Mouse (Mus musculus) cerebellum, adult 9-10 months (tissue): ENCODE data around the gene Tbc1d16.
"Not testable (repeated sequence)": the region's sequence is repeated elsewhere in the genome, so short reads cannot be mapped to it uniquely, and the experiment has no call there.

ENCODE experiments used
- DNase-seq: peaks from one replicate; pipeline ENCODE4 v3.0.0; 2022

The Tbc1d16 gene

GRCm38 (mm10) chr11:119228091-119228781, at the start of gene Tbc1d16, which contains the start of gene Ccdc40:
TSS of gene Tbc1d16 (minus strand) at chr11:119228499.
TSS of gene Ccdc40 (plus strand) at chr11:119228572.
- DNase-seq: no peak

GRCm38 (mm10) chr11:119273186-119273930, 45.1 kb upstream of the Tbc1d16 start:
- no peak for DNase-seq

- DNase-seq: not testable (repeated sequence)
Measured at GRCm38 (mm10) chr11:119272492-119272891, 44.2 kb upstream of the Tbc1d16 start.

- DNase-seq: peak; percentile 66
Measured at GRCm38 (mm10) chr11:119268557-119269195, 40.4 kb upstream of the Tbc1d16 start.

- DNase-seq: peak; percentile 98
Measured at GRCm38 (mm10) chr11:119267768-119268556, 39.7 kb upstream of the Tbc1d16 start, which contains the start of gene Gaa. TSS of gene Gaa (plus strand) at chr11:119267887.

- peak; percentile 90 for DNase-seq
Measured at GRCm38 (mm10) chr11:119267241-119267674, 39.0 kb upstream of the Tbc1d16 start.

- DNase-seq: no peak
Measured at GRCm38 (mm10) chr11:119265811-119266210, 37.5 kb upstream of the Tbc1d16 start.

GRCm38 (mm10) chr11:119264413-119264812, 36.1 kb upstream of the Tbc1d16 start:
- no peak for DNase-seq

- DNase-seq: peak; percentile 65
Measured at GRCm38 (mm10) chr11:119259977-119260376, 31.7 kb upstream of the Tbc1d16 start.

GRCm38 (mm10) chr11:119258572-119259322, 30.4 kb upstream of the Tbc1d16 start:
- DNase-seq: peak; percentile 81

GRCm38 (mm10) chr11:119258216-119258571, 29.9 kb upstream of the Tbc1d16 start:
- no peak for DNase-seq

GRCm38 (mm10) chr11:119256557-119256956, 28.3 kb upstream of the Tbc1d16 start:
- not testable (repeated sequence) for DNase-seq

GRCm38 (mm10) chr11:119252854-119253541, 24.7 kb upstream of the Tbc1d16 start:
- DNase-seq: no peak

GRCm38 (mm10) chr11:119250998-119251397, 22.7 kb upstream of the Tbc1d16 start:
- DNase-seq: no peak

- DNase-seq: peak; percentile 90
Measured at GRCm38 (mm10) chr11:119249011-119249410, 20.7 kb upstream of the Tbc1d16 start.

- DNase-seq: not testable (repeated sequence)
Measured at GRCm38 (mm10) chr11:119245543-119245942, 17.2 kb upstream of the Tbc1d16 start.

GRCm38 (mm10) chr11:119239480-119239879, 11.2 kb upstream of the Tbc1d16 start:
- DNase-seq: no peak

- no peak for DNase-seq
Measured at GRCm38 (mm10) chr11:119238305-119238721, 10.0 kb upstream of the Tbc1d16 start.

GRCm38 (mm10) chr11:119237568-119238304, 9.4 kb upstream of the Tbc1d16 start:
- DNase-seq: no peak

GRCm38 (mm10) chr11:119237007-119237406, 8.7 kb upstream of the Tbc1d16 start:
- DNase-seq: no peak
